Mouse (Mus musculus): ENCODE measurements around the gene Clec4n.

GRCm38 (mm10) chr6:123244201-123244600 lies 14.6 kb downstream of the Clec4n start:
- TF ChIP-seq CTCF (IDR thresholded peaks at IDR 0.05; ENCODE audit: borderline replicate concordance, insufficient read depth, low read depth, low read length) (no peak), POLR2A (IDR thresholded peaks at IDR 0.05; ENCODE audit: borderline replicate concordance, insufficient read depth, low read length) (no peak)
